Mouse (Mus musculus): ENCODE measurements around the gene Trpm8. TPM values are rescaled to one million over a fixed set of nuclear protein-coding genes. Genes with fewer than 3 reads are reported as not detected.

Trpm8 gene
- polyA plus RNA-seq, 1 experiment: not detected

GRCm38 (mm10) chr1:88231803-88232499, 45.5 kb upstream of the Trpm8 start:
- Histone ChIP-seq H3K27ac (ENCODE audit: insufficient read depth, low read depth, low read length) (no peak overlapping the region), H3K27me3 (ENCODE audit: control insufficient read depth, insufficient read depth, low read length) (no peaks in the 10 kb centered on the region), H3K4me1 (ENCODE audit: control insufficient read depth, insufficient read depth, insufficient read length, low read length) (peaks cover 2% of the 10 kb centered on the region; the same call in 1 of the 2 replicates), H3K36me3 (ENCODE audit: control insufficient read depth, insufficient read depth, low read length) (no peaks in the 10 kb centered on the region), H3K4me3 (ENCODE audit: low read depth, low read length) (no peak overlapping the region)
- WGBS: 69% methylated on average over 7 of the region's 7 CpGs
- TF ChIP-seq POLR2A (IDR thresholded peaks at IDR 0.05; ENCODE audit: low read depth, low read length): no peak
- TF ChIP-seq CTCF (IDR thresholded peaks at IDR 0.05; ENCODE audit: extremely low read depth, insufficient read length, insufficient replicate concordance, low read depth, low read length): no peak

DNA sequence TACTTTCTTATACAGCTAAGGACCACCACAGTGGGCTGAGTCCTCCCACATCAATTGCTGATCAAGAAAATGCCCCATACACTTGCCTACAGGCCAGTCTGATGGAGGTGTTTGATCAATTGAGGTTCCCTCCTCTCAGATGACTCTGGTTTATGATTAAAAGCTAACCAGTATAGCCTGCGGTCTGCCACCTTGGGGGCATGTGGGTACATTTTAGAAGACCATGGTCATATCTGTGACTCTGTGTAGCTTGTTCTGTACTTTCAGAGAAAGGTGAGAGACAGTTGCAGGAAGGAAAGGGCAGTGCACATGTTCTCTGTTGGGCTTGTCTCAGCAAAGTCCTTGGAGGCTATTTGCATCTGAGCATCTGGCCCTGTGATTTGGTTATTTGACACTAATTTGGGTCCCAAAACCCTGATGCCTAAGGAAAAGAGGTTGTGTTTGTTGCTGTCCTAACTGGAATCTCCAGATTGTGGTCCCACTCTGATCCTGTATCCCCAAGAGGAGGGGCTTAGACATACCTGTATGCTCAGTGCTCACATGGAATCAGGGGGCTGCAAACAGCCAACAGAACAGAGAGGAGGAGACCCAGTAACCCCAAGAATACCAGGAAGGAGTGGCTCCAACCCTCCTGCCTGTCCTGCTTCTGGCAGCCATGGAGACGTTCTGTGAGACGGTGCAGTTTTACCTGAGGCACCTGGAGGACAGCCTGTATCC, 44.6 kb upstream of the Trpm8 start:
- H3K27ac ChIP-seq (ENCODE audit: insufficient read depth, low read depth, low read length): no peak overlapping the region
- no peaks in the 10 kb centered on the region for H3K36me3 ChIP-seq (ENCODE audit: control insufficient read depth, insufficient read depth, low read length)
- no peaks in the 10 kb centered on the region for H3K4me1 ChIP-seq (ENCODE audit: control insufficient read depth, insufficient read depth, insufficient read length, low read length)
- WGBS: 55% methylated on average over 3 of the region's 3 CpGs
- TF ChIP-seq CTCF (IDR thresholded peaks at IDR 0.05; ENCODE audit: extremely low read depth, insufficient read length, insufficient replicate concordance, low read depth, low read length) (no peak), POLR2A (IDR thresholded peaks at IDR 0.05; ENCODE audit: low read depth, low read length) (no peak)
- no peak overlapping the region for H3K4me3 ChIP-seq (ENCODE audit: low read depth, low read length)
- H3K27me3 ChIP-seq (ENCODE audit: control insufficient read depth, insufficient read depth, low read length): no peaks in the 10 kb centered on the region

- Histone ChIP-seq H3K4me1 (ENCODE audit: control insufficient read depth, insufficient read depth, insufficient read length, low read length) (no peaks in the 10 kb centered on the region), H3K27me3 (ENCODE audit: control insufficient read depth, insufficient read depth, low read length) (no peaks in the 10 kb centered on the region), H3K4me3 (ENCODE audit: low read depth, low read length) (no peak overlapping the region), H3K27ac (ENCODE audit: insufficient read depth, low read depth, low read length) (no peak overlapping the region), H3K36me3 (ENCODE audit: control insufficient read depth, insufficient read depth, low read length) (no peaks in the 10 kb centered on the region)
- no peak for TF ChIP-seq CTCF (IDR thresholded peaks at IDR 0.05; ENCODE audit: extremely low read depth, insufficient read length, insufficient replicate concordance, low read depth, low read length)
- TF ChIP-seq POLR2A (IDR thresholded peaks at IDR 0.05; ENCODE audit: low read depth, low read length): no peak
- 69% methylated on average over 14 of the region's 14 CpGs for WGBS
These were observed 43.8 kb upstream of the Trpm8 start for GRCm38 (mm10) chr1:88233421-88234247.

DNA sequence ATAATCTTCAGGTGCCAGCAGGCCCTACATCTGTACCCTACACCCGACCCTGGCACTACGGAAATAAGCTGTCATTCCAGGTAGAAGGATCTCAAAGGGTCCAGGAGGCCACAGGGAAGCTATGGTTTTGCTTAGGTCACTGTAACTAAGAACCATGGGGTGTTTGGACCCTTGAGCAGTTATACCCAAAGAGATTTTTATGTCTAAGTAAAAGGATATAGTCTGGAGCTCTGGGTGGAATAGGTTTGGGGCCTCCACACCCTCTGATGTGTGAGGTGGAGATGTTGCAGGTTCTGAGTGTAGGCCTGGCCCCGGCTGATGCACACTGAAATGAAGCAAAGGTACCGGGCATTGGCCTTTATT, 43.2 kb upstream of the Trpm8 start:
- no peaks in the 10 kb centered on the region for H3K4me1 ChIP-seq (ENCODE audit: control insufficient read depth, insufficient read depth, insufficient read length, low read length)
- H3K36me3 ChIP-seq (ENCODE audit: control insufficient read depth, insufficient read depth, low read length): no peaks in the 10 kb centered on the region
- no peak for TF ChIP-seq POLR2A (IDR thresholded peaks at IDR 0.05; ENCODE audit: low read depth, low read length)
- no peak for TF ChIP-seq CTCF (IDR thresholded peaks at IDR 0.05; ENCODE audit: extremely low read depth, insufficient read length, insufficient replicate concordance, low read depth, low read length)
- 67% methylated on average over 4 of the region's 4 CpGs for WGBS
- H3K27me3 ChIP-seq (ENCODE audit: control insufficient read depth, insufficient read depth, low read length): no peaks in the 10 kb centered on the region
- H3K27ac ChIP-seq (ENCODE audit: insufficient read depth, low read depth, low read length): no peak overlapping the region
- H3K4me3 ChIP-seq (ENCODE audit: low read depth, low read length): no peak overlapping the region

GRCm38 (mm10) chr1:88234646-88235045, 42.8 kb upstream of the Trpm8 start:
- 41% methylated on average over 5 of the region's 5 CpGs for WGBS

DNA sequence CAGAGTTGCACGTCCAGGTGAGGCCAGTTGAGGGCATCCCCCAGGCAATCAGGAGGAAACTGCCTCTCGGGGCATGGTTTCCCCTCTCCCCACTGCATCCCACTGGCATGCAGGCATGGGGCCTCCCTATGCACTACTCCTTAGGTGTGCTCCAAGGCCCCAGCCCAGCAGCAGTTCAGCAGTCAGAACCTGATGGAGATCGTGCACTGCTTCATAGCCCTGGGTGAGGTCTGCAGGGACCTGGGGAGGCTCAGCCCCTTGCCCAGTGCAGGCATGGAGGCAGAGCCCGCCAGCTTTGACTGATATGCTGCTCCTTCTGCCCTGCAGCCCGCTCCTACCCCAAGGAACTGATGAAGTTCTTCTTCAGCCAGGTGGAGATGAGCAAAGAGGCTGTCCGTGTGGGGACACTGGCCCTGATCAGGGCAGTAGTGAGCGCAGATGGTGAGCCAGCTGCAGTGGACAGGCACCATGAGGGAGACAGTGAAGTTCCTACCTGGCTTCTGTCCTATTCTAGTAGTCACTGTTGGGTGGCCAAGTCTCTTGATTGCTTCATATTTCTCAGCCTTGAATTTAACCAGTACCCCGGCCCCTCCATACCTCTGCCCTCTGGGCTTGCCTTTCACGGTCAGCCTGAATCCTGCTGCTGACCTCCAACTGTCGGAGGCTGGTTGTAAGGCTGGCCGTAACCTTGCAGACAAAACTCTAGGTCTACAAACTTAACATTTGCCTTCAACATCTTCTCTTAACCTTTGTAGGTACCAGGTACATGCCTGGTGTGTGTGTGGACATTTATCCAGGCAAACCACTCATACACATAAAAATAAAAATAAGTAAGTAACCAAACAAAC, 42.2 kb upstream of the Trpm8 start:
- TF ChIP-seq POLR2A (IDR thresholded peaks at IDR 0.05; ENCODE audit: low read depth, low read length) (no peak), CTCF (IDR thresholded peaks at IDR 0.05; ENCODE audit: extremely low read depth, insufficient read length, insufficient replicate concordance, low read depth, low read length) (no peak)
- Histone ChIP-seq H3K27me3 (ENCODE audit: control insufficient read depth, insufficient read depth, low read length) (no peaks in the 10 kb centered on the region), H3K27ac (ENCODE audit: insufficient read depth, low read depth, low read length) (no peak overlapping the region), H3K4me1 (ENCODE audit: control insufficient read depth, insufficient read depth, insufficient read length, low read length) (no peaks in the 10 kb centered on the region), H3K4me3 (ENCODE audit: low read depth, low read length) (no peak overlapping the region), H3K36me3 (ENCODE audit: control insufficient read depth, insufficient read depth, low read length) (no peaks in the 10 kb centered on the region)
- WGBS: 68% methylated on average over 11 of the region's 11 CpGs

More at GRCm38 (mm10) chr1:88234646-88235045, 42.8 kb upstream of the Trpm8 start:
- Histone ChIP-seq H3K4me1 (ENCODE audit: control insufficient read depth, insufficient read depth, insufficient read length, low read length) (no peaks in the 10 kb centered on the region), H3K4me3 (ENCODE audit: low read depth, low read length) (no peak overlapping the region), H3K36me3 (ENCODE audit: control insufficient read depth, insufficient read depth, low read length) (no peaks in the 10 kb centered on the region), H3K27ac (ENCODE audit: insufficient read depth, low read depth, low read length) (no peak overlapping the region), H3K27me3 (ENCODE audit: control insufficient read depth, insufficient read depth, low read length) (no peaks in the 10 kb centered on the region)
- no peak for TF ChIP-seq POLR2A (IDR thresholded peaks at IDR 0.05; ENCODE audit: low read depth, low read length)
- TF ChIP-seq CTCF (IDR thresholded peaks at IDR 0.05; ENCODE audit: extremely low read depth, insufficient read length, insufficient replicate concordance, low read depth, low read length): no peak
